Mouse (Mus musculus) cortical plate, adult 2 months (tissue): ENCODE data around the gene Cyth1.

ENCODE experiments used
- CTCF ChIP-seq: fragments of 200-500 bp; IDR thresholded peaks from 2 replicates; pipeline ENCODE4 v1.5.1; 2011; ENCODE audit warnings: mild to moderate bottlenecking, control low read depth, low read length; ENCODE audit not compliant: insufficient read depth; ENCODE audit errors: extremely low read depth
- POLR2A ChIP-seq: fragments of 200-500 bp; IDR thresholded peaks from 2 replicates; pipeline ENCODE4 v1.6.1; 2011; ENCODE audit warnings: mild to moderate bottlenecking, low read length, control low read depth; ENCODE audit not compliant: insufficient read depth; ENCODE audit errors: extremely low read depth

- TF ChIP-seq CTCF, result no peak
- no peak for TF ChIP-seq POLR2A
Measured at GRCm38 (mm10) chr11:118085176-118085575, 163.2 kb downstream of the Cyth1 start.
